In genomic region chr17:42315669-42316611, GRCm38 (mm10) we compare ENCODE assay signal across 8 mouse cellular contexts. TPM values are rescaled to one million over a fixed set of nuclear protein-coding genes. Genes with fewer than 3 reads are reported as not detected.
A peak's percentile ranks its signal among the peaks of the same experiment; 100 is the strongest.
DNase-seq lines count a peak whose midpoint lies in the region; ATAC-seq lines count a peak whose summit lies in the region.

Gene Ptchd4, plus strand, starts transcription at chr17:42315947.

- peaks cover 4% of the 10 kb centered on the region for H3K4me1 ChIP-seq in megakaryocyte, embryonic 14.5 days
- H3K4me1 ChIP-seq in liver, embryonic 16.5 days (ENCODE audit: control insufficient read depth, low read depth, low read length): no peaks in the 10 kb centered on the region

- no peak for ATAC-seq in megakaryocyte, adult 5-6 weeks (ENCODE audit: poor library complexity, severe bottlenecking)
- no peak for ATAC-seq in liver, embryonic 16.5 days (ENCODE audit: low read depth)

- no peak within 1 kb of the TSS for H3K27ac ChIP-seq in liver, embryonic 16.5 days (ENCODE audit: low read length)

- H3K4me2 ChIP-seq in liver, embryonic 16.5 days (ENCODE audit: low read depth, low read length): peak within 1 kb of the TSS; percentile 37

- H3K27me3 ChIP-seq in megakaryocyte, embryonic 14.5 days (replicated peaks): peaks cover 18% of the 10 kb centered on the region
- H3K27me3 ChIP-seq in liver, embryonic 16.5 days (ENCODE audit: control insufficient read depth, insufficient read depth, low read depth, low read length): peaks cover 13% of the 10 kb centered on the region

- peak; percentile 41 to 53 for DNase-seq in cerebellum, postnatal 4 days (ENCODE audit: low spot score in 2 of 2)
- peak; percentile 56 to 57 for DNase-seq in frontal cortex, postnatal 36 days (ENCODE audit: low spot score in 2 of 2)
- DNase-seq in kidney, postnatal 4 days: peak; percentile 45 to 55
- DNase-seq in retina, postnatal 7 days (ENCODE audit: low read depth, low spot score): peak; percentile 45
- no peak for DNase-seq in thymus, postnatal 25 days

- no peak within 1 kb of the TSS for H3K9ac ChIP-seq in liver, embryonic 16.5 days (ENCODE audit: low read depth, low read length)

- H3K9me3 ChIP-seq in megakaryocyte, embryonic 14.5 days: 0 out of 2 replicates have a peak, but pooled peaks cover 2% of the 10 kb centered on the region
- no peaks in the 10 kb centered on the region for H3K9me3 ChIP-seq in liver, embryonic 16.5 days (replicated peaks; ENCODE audit: control insufficient read depth, low read length)

- no peaks in the 10 kb centered on the region for H3K36me3 ChIP-seq in megakaryocyte, embryonic 14.5 days (replicated peaks; ENCODE audit: low read length)
- no peaks in the 10 kb centered on the region for H3K36me3 ChIP-seq in liver, embryonic 16.5 days (ENCODE audit: control insufficient read depth, insufficient read depth)

- peak within 1 kb of the TSS; percentile 79 for H3K4me3 ChIP-seq in megakaryocyte, embryonic 14.5 days (replicated peaks)
- H3K4me3 ChIP-seq in liver, embryonic 16.5 days (ENCODE audit: low read depth, low read length): peak within 1 kb of the TSS; percentile 32

- WGBS in liver, embryonic 16.5 days (ENCODE audit: insufficient replicate concordance): 2% methylated on average over 53 of the region's 56 CpGs

RNA-seq across cellular contexts. Expression of gene Ptchd4, which starts in this region (rescaled TPM):
- not detected in 2 replicates for polyA plus RNA-seq in megakaryocyte, embryonic 14.5 days (2012; ENCODE audit: insufficient read depth, low replicate concordance)
- total RNA-seq in megakaryocyte, adult 5-6 weeks (2015): not detected in 2 replicates
- not detected in 2 replicates for total RNA-seq in megakaryocyte, adult 5-6 weeks (2017)
- polyA plus RNA-seq in liver, embryonic 16.5 days (2015; fragmentation: Nextera tagmentation; extraction: Ambion mirVana): not detected in 2 replicates
